Mouse (Mus musculus) stomach, postnatal 0 days (tissue): Measurements from ENCODE around the gene Pomt1.

Source experiments
- CTCF ChIP-seq: IDR thresholded peaks from 2 replicates; pipeline ENCODE4 v1.5.1; 2016; ENCODE audit warnings: antibody characterized with exemption, low read depth, mild to moderate bottlenecking, moderate library complexity
- EP300 ChIP-seq: optimal IDR thresholded peaks from 2 replicates; pipeline ENCODE3; 2016; ENCODE audit warnings: antibody characterized with exemption

DNA sequence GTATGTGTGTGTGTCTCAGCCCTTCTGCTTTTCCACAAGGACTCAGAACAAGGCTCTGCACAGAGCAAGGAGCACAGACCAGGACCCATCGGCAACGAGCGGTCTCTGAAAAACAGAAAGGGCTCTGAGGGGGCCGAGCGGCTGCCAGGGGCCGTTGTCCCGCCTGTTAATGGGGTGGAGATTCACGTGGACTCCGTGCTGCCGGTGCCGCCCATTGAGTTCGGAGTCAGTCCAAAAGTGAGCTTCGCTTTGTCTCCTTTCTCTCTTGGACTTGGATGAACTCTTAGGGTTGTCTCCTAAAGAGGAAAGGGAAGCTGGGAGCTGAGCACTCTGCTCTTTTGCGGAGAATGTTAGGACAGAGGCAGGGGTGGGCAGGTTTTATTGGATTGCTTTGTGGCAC is 16.9 kb upstream of the Pomt1 start:
- TF ChIP-seq CTCF (no peak), EP300 (no peak)
